In genomic region chr7:49805618-49806017, GRCm38 (mm10) we compare ENCODE assay signal across 1 mouse cellular context.
TF ChIP-seq lines count a peak whose summit lies in the region.

No protein-coding gene starts in this region.

TF ChIP-seq in MEL, 35 proteins besides CTCF, POLR2A, EP300 and RAD21 (continued from another document):
- TF ChIP-seq NELFE (IDR thresholded peaks at IDR 0.05; ENCODE audit: low read depth, low read length) (no peak), HCFC1 (IDR thresholded peaks at IDR 0.05; ENCODE audit: low read depth, low read length) (no peak), TCF12 (IDR thresholded peaks at IDR 0.05; ENCODE audit: low read depth, low read length) (peak; percentile 86), KAT2A (conservative IDR thresholded peaks at IDR 0.05; ENCODE audit: low read depth, low read length) (no peak), ETS1 (IDR thresholded peaks at IDR 0.05; ENCODE audit: low read depth, low read length) (peak; percentile 65), TAL1 (IDR thresholded peaks at IDR 0.05; ENCODE audit: low read length) (peak; percentile 61), MYB (IDR thresholded peaks at IDR 0.05; ENCODE audit: low read depth, low read length) (peak; percentile 32; the same call in 1 of the 2 replicates), RCOR1 (IDR thresholded peaks at IDR 0.05; ENCODE audit: low read depth, low read length) (peak; percentile 72), SMC3 (IDR thresholded peaks at IDR 0.05; ENCODE audit: low read depth, low read length) (no peak), GABPA (IDR thresholded peaks at IDR 0.05; ENCODE audit: low read depth, low read length) (no peak), GATA1 (IDR thresholded peaks at IDR 0.05; ENCODE audit: low read depth, low read length) (peak; percentile 83)
